Mouse (Mus musculus) CH12.LX (cell line): ENCODE data around the gene Ccer1.

Source experiments
- CHD1 ChIP-seq: IDR thresholded peaks from 2 replicates; pipeline ENCODE4 v1.6.1; 2012; ENCODE audit warnings: low read depth, low read length, improper control_type of control experiment, inconsistent platforms
- CTCF ChIP-seq, 2 experiments: IDR thresholded peaks in 1 of 2; conservative IDR thresholded peaks in 1 of 2; 2 replicates each; pipeline ENCODE4 v1.5.1; 2011 to 2012; ENCODE audit warnings: low read depth in 2 of 2, low read length in 2 of 2, improper control_type of control experiment in 1 of 2, inconsistent platforms in 1 of 2, mild to moderate bottlenecking in 1 of 2, moderate library complexity in 1 of 2
- EP300 ChIP-seq: IDR thresholded peaks from 2 replicates; pipeline ENCODE4 v1.6.1; 2011; ENCODE audit warnings: low read length, improper control_type of control experiment
- MAX ChIP-seq: IDR thresholded peaks from 2 replicates; pipeline ENCODE4 v1.6.1; 2011; ENCODE audit warnings: low read length, improper control_type of control experiment
- POLR2A ChIP-seq: IDR thresholded peaks from 2 replicates; pipeline ENCODE4 v1.6.1; 2011; ENCODE audit warnings: low read depth, mild to moderate bottlenecking, improper control_type of control experiment, low read length
- POLR2AphosphoS2 ChIP-seq: IDR thresholded peaks from 2 replicates; pipeline ENCODE4 v1.6.1; 2011; ENCODE audit warnings: low read depth, low read length, improper control_type of control experiment
- ZC3H11A ChIP-seq: IDR thresholded peaks from 2 replicates; pipeline ENCODE4 v1.6.1; 2012; ENCODE audit warnings: low read depth, mild to moderate bottlenecking, inconsistent platforms, low read length, improper control_type of control experiment
- ZNF384 ChIP-seq: IDR thresholded peaks from 2 replicates; pipeline ENCODE4 v1.6.1; 2012; ENCODE audit warnings: low read depth, low read length, improper control_type of control experiment, inconsistent platforms

DNA sequence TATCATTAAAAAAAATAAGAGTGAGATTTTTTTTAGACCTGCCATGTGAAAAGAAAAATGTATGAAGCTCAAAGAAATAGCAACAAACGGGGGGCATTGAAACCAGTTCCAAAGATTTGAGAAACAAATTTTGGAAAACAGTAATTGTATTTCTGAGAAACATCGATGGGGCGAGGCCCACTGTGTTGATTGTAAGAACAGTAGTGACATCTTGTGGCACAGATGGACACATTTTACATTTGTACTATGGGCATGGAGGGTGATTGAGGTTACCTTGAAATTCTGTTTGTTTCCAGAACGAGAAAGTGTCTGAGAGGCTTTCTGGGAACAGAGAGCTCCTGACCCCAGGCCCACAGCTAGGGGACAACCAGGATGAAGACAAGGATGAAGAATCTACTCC is 22.7 kb upstream of the Ccer1 start:
- peak in 1 of 2 experiments; percentile 88; a peak in 2 of 4 replicates for TF ChIP-seq CTCF (conservative IDR thresholded peaks at IDR 0.05 in 1 of 2, IDR thresholded peaks at IDR 0.05 in 1 of 2; ENCODE audit: low read depth in 2 of 2, low read length in 2 of 2)
- TF ChIP-seq MAX: no peak
- TF ChIP-seq ZC3H11A: peak; percentile 69
- no peak for TF ChIP-seq POLR2AphosphoS2
- no peak for TF ChIP-seq ZNF384
- no peak for TF ChIP-seq EP300
- TF ChIP-seq POLR2A: no peak
- TF ChIP-seq CHD1: no peak
